Mouse (Mus musculus) midbrain, embryonic 10.5 days (tissue): ENCODE measurements around the gene Mzf1. TPM values are rescaled to one million over a fixed set of nuclear protein-coding genes. Genes with fewer than 3 reads are reported as not detected.
"Not testable (repeated sequence)": the region's sequence is repeated elsewhere in the genome, so short reads cannot be mapped to it uniquely, and the experiment has no call there.

ENCODE experiments used
- DNase-seq: peaks from one replicate; pipeline ENCODE4 v3.0.0-alpha.2; 2017; ENCODE audit warnings: low spot score
- H3K27ac ChIP-seq: fragments of 300-500 bp; sonication (generic); replicated peaks from 2 replicates; pipeline ENCODE4 v1.5.1; 2016; ENCODE audit warnings: mild to moderate bottlenecking
- H3K27me3 ChIP-seq: fragments of 300-500 bp; sonication (generic); 2 replicates; pipeline ENCODE4 v1.6.1; 2016; ENCODE audit warnings: low read depth, mild to moderate bottlenecking; ENCODE audit not compliant: poor library complexity, severe bottlenecking
- H3K36me3 ChIP-seq: fragments of 300-500 bp; sonication (generic); 2 replicates; pipeline ENCODE4 v1.6.1; 2016; ENCODE audit warnings: mild to moderate bottlenecking, moderate library complexity
- H3K4me1 ChIP-seq: fragments of 300-500 bp; sonication (generic); 2 replicates; pipeline ENCODE4 v1.6.1; 2016
- H3K4me3 ChIP-seq: fragments of 300-500 bp; sonication (generic); 2 replicates; pipeline ENCODE4 v1.5.1; 2016; ENCODE audit warnings: mild to moderate bottlenecking, moderate library complexity
- H3K9me3 ChIP-seq: fragments of 300-500 bp; sonication (generic); replicated peaks from 2 replicates; pipeline ENCODE4 v1.6.1; 2016; ENCODE audit warnings: mild to moderate bottlenecking
- WGBS: fragments of 180-500 bp; shearing (Covaris S2); methylation state at CpG from one replicate; pipeline ENCODE4 v1.1.7; 2016; 5-methylcytosine and 5-hydroxymethylcytosine counted together
- polyA plus RNA-seq: library from polyadenylated mRNA; unstranded; fragments of >200 nt; fragmentation: Nextera tagmentation; extraction: Ambion mirVana; gene quantifications from 2 replicates; pipeline ENCODE4 v1.2.1, GENCODE M21; 2016

Gene Mzf1
- polyA plus RNA-seq = 3.3 and 4.5 TPM in 2 replicates

DNA sequence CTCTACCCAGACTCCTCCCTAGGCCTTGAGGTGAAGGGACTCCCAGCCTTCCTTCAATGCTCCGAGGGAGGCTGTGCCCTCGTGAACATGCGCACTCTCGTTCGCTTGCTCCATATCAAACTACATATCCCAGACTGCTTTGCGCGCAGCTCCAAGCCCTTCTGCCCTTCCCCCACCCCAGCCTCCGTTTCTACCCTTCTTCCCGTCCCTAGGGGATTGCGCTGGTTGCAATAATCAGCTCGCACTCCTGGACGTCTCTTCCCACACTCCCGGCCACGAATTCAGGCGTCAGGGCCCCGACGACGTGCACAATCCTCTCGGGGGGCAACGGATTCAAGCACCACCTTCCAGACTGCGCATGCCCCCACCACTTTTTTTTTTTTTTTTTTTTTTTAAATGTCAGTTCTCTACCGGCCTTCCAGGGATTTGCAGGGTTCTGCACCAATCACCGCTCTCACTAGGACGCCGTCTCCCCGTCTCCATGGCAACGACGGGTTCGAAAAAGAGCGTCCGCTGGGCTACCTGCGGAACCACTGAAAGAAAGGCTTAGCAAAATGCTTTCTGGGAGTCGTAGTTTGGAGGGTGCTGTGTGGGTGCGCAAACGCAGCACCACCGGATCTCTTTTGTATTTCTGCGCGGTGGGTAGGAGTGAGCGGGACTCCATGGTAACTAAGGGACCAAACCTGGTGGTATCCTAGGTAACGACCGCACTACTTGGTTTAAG is at the start of gene Mzf1:
TSS of gene Mzf1 (minus strand) at position 478 of the 724 bp plus-strand sequence.
- H3K27ac ChIP-seq = peak within 1 kb of the TSS; percentile 96
- peaks cover 13% of the 10 kb centered on the region for H3K4me1 ChIP-seq
- H3K9me3 ChIP-seq = no peaks in the 10 kb centered on the region
- H3K27me3 ChIP-seq = no peaks in the 10 kb centered on the region
- WGBS = under 1% methylated on average over 41 of the region's 41 CpGs
- peak within 1 kb of the TSS; percentile 65 for H3K4me3 ChIP-seq
- DNase-seq = peak; percentile 96
- H3K36me3 ChIP-seq = no peaks in the 10 kb centered on the region

DNA sequence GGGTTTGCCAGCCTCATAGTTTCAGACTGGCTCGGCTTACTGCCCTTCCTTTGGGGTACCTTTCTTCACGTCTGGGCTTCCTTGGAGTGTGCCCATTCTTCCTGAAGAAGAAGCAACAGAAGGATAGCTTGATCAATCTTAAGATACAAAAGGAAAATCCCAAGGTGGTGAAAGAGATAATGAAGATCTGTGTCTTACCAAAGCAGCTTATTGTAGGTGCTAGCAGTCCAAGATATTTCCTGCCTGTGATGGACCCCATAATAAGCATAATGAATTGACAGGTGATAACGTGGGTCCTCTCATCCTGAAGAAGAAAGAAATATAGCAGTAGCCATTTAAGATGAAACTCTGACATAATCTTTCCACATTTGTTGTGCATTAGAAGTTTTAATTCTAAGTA is 40.5 kb upstream of the Mzf1 start, which contains the start of gene Vmn1r85:
TSS of gene Vmn1r85 (minus strand) at position 101 of the 400 bp plus-strand sequence.
- Histone ChIP-seq H3K4me3 (no peak within 1 kb of the TSS), H3K9me3 (no peaks in the 10 kb centered on the region)
- 60% methylated on average over 3 of the region's 3 CpGs for WGBS

DNA sequence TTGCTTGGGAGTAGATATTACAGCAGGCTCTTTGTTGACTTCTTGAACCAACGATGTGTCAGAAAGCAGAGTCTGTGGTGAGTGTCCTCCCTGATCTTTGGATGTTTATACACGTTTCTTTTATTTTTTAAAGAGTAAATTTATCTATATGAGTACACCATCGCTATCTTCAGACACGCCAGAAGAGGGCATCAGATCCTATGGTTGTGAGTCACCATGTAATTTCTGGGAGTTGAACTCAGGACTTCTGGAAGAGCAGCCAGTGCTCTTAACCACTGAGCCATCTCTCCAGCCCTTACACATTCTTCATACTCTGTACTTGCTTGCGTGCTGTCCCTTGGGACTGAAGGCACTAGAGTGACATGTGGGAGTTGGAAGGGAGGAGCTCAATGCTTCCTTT is 17.7 kb upstream of the Mzf1 start:
- H3K27ac ChIP-seq = no peak overlapping the region
- no peaks in the 10 kb centered on the region for H3K4me1 ChIP-seq
- no peak overlapping the region for H3K4me3 ChIP-seq
- no peaks in the 10 kb centered on the region for H3K36me3 ChIP-seq
- 58% methylated on average over 5 of the region's 5 CpGs for WGBS
- no peak for DNase-seq
- H3K9me3 ChIP-seq = 0 out of 2 replicates have a peak, but pooled peaks cover 4% of the 10 kb centered on the region
- H3K27me3 ChIP-seq = no peaks in the 10 kb centered on the region

More for the DNA sequence above, 40.5 kb upstream of the Mzf1 start, which contains the start of gene Vmn1r85:
- Histone ChIP-seq H3K4me1 (no peaks in the 10 kb centered on the region), H3K27me3 (no peaks in the 10 kb centered on the region), H3K36me3 (no peaks in the 10 kb centered on the region), H3K27ac (no peak within 1 kb of the TSS)
- no peak for DNase-seq

DNA sequence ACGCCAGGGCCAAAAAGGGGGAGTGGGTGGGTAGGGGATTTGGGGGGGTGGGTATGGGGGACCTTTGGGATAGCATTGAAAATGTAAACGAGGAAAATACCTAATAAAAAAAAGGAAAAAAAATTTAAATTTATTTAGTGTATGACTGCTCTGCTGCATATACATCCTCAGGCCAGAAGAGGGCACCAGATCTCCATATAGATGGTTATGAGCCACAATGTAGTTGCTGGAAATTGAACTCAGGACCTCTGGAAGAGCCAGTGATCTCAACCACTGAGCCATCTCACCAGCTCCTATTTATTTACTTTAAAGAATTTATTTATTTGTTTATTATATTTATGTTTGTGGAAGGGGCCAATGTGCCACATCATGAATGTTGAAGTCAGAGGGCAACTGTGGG is 8.8 kb upstream of the Mzf1 start:
- not testable (repeated sequence) for H3K4me1 ChIP-seq, H3K27ac ChIP-seq, H3K27me3 ChIP-seq, H3K4me3 ChIP-seq, DNase-seq, H3K36me3 ChIP-seq
- 61% methylated on average over 2 of the region's 2 CpGs for WGBS
- peaks cover 15% of the 10 kb centered on the region; the same call in 1 of the 2 replicates for H3K9me3 ChIP-seq

DNA sequence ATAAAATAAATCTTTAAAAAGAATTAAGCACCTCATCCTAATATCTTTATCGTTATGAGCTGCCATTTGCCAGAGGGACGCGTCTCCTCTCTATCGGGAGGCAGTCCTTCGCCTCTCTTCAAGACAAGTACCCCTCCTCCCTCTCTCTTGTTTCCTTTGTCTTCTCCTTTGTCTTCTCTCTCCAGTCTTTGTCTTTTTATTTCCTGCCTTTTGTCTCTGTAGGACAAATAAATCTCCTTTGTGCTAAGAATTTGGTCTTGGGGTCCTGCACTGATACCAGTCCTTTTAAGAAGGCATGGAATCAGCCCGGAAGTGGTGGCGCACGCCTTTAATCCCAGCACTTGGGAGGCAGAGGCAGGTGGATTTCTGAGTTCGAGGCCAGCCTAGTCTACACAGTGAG is 5.0 kb upstream of the Mzf1 start:
- Histone ChIP-seq H3K36me3 (no peaks in the 10 kb centered on the region), H3K27ac (no peak overlapping the region), H3K4me1 (peaks cover 5% of the 10 kb centered on the region; the same call in 1 of the 2 replicates), H3K9me3 (peaks cover 9% of the 10 kb centered on the region; the same call in 1 of the 2 replicates), H3K4me3 (no peak overlapping the region), H3K27me3 (no peaks in the 10 kb centered on the region)
- DNase-seq = no peak
- WGBS = 88% methylated on average over 9 of the region's 9 CpGs

DNA sequence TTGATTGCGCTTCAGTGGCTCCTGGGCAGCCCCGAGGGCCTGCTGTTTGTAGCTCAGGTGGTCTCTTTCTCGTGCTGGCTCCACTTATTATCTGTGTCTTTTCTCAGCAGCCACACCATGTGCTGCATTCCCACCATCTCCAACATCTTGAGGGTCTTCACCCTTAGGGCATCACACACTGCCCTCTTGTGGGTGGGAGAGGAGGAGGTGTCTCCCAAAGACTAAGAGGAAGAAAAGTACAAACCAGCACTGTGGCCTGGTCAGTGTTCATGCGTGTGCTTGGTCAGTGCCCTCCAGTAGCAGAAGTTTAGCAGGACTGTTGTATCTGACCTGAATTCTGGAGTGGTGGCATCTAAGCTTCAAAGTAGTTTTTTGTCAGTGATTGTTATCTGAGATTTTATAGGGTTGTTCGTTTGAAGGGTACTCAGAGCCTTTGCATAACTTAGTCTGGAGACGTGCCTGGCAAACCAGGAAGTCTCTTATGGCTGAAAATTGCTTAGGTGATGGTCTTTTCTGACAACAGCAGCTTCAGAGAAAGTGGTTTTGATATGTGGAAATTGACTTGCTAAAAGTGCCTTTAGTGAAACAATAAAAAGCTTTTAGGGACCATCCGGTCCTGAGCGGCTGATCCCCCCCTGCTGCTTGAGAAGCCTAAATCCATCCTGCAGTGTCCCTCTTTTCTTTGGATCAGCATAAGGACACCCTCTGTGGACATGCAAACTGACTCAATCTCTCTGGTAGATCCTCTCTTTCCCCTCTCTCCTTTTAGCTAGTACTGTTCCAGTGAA is 2.5 kb upstream of the Mzf1 start:
- Histone ChIP-seq H3K4me1 (peaks cover 13% of the 10 kb centered on the region), H3K27me3 (no peaks in the 10 kb centered on the region), H3K27ac (no peak overlapping the region), H3K4me3 (no peak overlapping the region), H3K9me3 (no peaks in the 10 kb centered on the region), H3K36me3 (no peaks in the 10 kb centered on the region)
- DNase-seq = no peak
- WGBS = 58% methylated on average over 8 of the region's 8 CpGs

DNA sequence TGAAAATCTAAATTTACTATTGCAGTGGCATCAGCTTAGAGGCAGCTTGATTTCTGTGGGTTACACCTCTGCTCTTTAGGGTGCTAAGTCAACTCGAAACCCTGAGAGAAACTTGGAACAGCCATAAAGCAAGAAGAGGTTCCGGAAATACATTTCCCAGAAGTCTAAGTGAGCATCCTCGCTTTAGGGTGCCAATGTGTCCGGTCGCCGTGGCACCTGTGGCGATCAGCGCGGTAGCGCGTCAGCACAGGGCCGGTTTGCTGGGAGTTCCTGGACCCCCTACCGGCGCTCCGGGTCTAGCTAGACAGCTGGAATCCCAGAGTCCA is 640 bp downstream of the Mzf1 start:
- peak overlapping the region; percentile 96 for H3K27ac ChIP-seq
- peak overlapping the region; percentile 65 for H3K4me3 ChIP-seq
- H3K9me3 ChIP-seq = no peaks in the 10 kb centered on the region
- no peak for DNase-seq
- no peaks in the 10 kb centered on the region for H3K36me3 ChIP-seq
- H3K4me1 ChIP-seq = peaks cover 13% of the 10 kb centered on the region
- WGBS = 4% methylated on average over 15 of the region's 15 CpGs
- no peaks in the 10 kb centered on the region for H3K27me3 ChIP-seq

DNA sequence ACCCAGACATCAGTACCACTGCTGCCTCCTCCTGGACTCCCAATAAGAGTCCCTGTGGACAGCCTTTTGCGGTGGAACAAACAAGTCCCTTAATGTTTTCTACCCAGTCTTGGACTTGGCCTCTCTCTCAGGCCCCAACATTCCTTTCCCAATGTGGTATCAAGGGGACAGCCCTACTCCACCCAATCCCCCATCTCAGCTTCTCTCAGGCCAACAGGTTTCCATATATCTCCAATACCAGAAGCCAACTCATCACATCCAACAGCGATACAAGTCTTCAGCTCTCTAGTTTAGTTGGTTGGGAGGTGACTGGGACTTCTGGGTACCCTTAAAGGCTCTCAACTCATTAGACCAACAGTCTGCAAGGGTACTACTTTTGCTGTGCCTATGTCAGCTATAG is 1.1 kb downstream of the Mzf1 start:
- peaks cover 13% of the 10 kb centered on the region for H3K4me1 ChIP-seq
- no peaks in the 10 kb centered on the region for H3K9me3 ChIP-seq
- H3K27ac ChIP-seq = peak overlapping the region; percentile 96
- peak overlapping the region; percentile 65 for H3K4me3 ChIP-seq
- DNase-seq = no peak
- H3K27me3 ChIP-seq = no peaks in the 10 kb centered on the region
- H3K36me3 ChIP-seq = no peaks in the 10 kb centered on the region
- 89% methylated on average over 2 of the region's 2 CpGs for WGBS

DNA sequence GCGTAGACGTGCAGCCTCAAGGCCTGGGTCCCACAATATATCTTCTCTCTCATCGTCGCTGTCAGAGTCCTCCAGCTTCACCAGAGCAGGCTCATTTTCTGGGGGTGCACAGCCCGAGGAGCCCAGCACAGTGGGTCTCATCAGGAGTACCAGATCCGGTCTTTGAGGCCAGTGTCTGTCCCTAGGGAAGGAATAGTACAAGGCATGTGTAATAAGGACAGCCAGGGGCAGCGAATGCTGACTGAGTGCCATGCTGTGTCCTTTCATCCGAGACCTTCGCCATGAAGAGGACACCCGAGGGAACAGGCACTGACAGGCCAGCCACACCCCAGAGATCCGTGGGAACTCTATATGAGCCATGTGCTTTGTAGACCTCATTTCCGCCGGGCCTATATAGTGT is 1.6 kb downstream of the Mzf1 start:
- WGBS = 88% methylated on average over 13 of the region's 13 CpGs
- peaks cover 13% of the 10 kb centered on the region for H3K4me1 ChIP-seq
- H3K27ac ChIP-seq = no peak overlapping the region
- no peaks in the 10 kb centered on the region for H3K9me3 ChIP-seq
- H3K4me3 ChIP-seq = no peak overlapping the region
- no peak for DNase-seq
- no peaks in the 10 kb centered on the region for H3K36me3 ChIP-seq
- H3K27me3 ChIP-seq = no peaks in the 10 kb centered on the region

DNA sequence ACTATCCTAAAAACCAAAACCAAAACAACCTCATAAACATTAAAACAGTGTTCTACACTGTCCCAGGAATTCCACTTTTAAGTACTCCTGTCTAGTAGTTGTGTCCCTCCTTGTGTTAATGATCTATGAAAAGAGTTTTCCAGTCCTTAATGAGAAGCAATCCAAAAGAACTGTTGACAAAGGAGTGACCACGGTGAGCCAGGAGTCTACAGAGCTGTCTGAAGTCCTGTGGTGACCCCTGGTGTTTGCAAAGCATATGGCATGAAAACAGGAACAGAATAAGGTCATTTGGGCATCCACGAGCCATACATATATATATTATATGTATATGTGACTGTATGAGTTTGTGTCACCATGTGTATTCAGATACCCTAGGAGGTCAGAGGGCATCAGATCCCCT is 8.5 kb downstream of the Mzf1 start:
- Histone ChIP-seq H3K4me3 (no peak overlapping the region), H3K36me3 (peaks cover 3% of the 10 kb centered on the region; the same call in 1 of the 2 replicates), H3K9me3 (peaks cover 11% of the 10 kb centered on the region), H3K27ac (no peak overlapping the region), H3K27me3 (peaks cover 48% of the 10 kb centered on the region), H3K4me1 (peaks cover 17% of the 10 kb centered on the region)
- 30% methylated on average over 2 of the region's 2 CpGs for WGBS
- peak; percentile 49 for DNase-seq

DNA sequence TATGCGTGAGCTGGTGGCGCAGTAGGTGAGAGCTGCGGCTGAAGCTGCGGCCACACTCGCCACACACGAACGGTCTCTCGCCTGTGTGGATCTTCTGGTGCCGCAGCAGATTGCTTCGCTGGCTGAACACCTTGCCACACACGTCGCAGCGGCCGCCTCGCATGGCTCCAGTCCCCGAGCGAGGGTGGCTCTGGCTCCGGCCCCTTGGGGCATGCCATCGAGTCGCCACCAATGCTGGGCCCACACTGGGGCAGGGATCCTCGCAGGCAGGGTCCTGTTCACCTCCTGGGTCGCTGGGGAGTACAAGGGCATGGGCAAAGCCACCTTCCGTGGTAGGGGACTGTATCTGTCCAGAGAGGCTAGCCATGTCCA is 10.3 kb downstream of the Mzf1 start:
- Histone ChIP-seq H3K4me3 (peak overlapping the region; percentile 63), H3K36me3 (peaks cover 3% of the 10 kb centered on the region; the same call in 1 of the 2 replicates), H3K27me3 (peaks cover 57% of the 10 kb centered on the region), H3K4me1 (peaks cover 31% of the 10 kb centered on the region), H3K9me3 (peaks cover 11% of the 10 kb centered on the region), H3K27ac (peak overlapping the region; percentile 72)
- DNase-seq = no peak
- WGBS = 3% methylated on average over 23 of the region's 23 CpGs

DNA sequence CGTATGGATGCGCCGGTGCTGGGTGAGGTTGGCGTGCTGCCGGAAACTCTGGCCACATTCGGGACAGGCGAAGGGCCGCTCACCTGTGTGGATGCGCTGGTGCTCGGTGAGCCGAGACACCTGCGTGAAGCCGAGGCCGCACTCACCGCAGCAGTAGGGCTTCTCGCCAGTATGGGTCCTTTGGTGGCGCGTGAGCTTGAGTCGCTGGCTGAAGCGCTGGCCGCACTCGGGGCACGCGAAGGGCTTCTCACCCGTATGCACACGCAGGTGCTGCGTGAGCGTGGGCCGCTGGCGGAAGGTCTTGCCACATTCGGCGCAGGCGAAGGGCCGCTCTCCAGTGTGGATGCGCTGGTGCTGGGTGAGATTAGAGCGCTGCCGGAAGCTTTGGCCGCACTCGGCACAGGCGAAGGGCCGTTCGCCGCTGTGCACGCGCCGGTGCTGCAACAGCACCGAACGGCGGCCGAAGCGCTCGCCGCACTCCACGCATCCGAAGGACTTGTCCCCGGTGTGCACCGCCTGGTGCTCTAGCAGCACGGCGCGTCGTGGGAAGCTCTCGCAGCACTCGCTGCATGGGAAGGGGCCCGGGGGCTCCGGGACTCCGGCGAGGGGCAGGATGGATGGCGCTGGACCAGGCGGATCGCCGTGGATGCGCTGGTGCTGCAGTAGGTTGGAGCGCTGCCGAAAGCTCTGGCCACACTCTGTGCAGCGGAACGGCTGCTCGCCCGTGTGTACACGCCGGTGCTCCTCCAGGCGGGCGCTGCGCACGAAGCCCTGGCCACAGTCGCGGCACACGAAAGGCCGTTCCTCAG is 10.9 kb downstream of the Mzf1 start:
- peak; percentile 64 for DNase-seq
- H3K27me3 ChIP-seq = peaks cover 57% of the 10 kb centered on the region
- peaks cover 3% of the 10 kb centered on the region; the same call in 1 of the 2 replicates for H3K36me3 ChIP-seq
- peaks cover 11% of the 10 kb centered on the region for H3K9me3 ChIP-seq
- WGBS = 5% methylated on average over 88 of the region's 88 CpGs
- peak overlapping the region; percentile 72 for H3K27ac ChIP-seq
- H3K4me3 ChIP-seq = peak overlapping the region; percentile 63
- peaks cover 37% of the 10 kb centered on the region for H3K4me1 ChIP-seq
